Mouse (Mus musculus) embryo, embryonic 9.5 days (tissue): ENCODE measurements at regions not wholly inside any gene's neighbourhood (a gene's known extent, or its start where the extent isn't known, plus 50 kb on each side); places are given as distances from the start of the nearest gene placed in this dataset.

Experiments
- DNase-seq: peaks from one replicate; pipeline ENCODE4 v3.0.0-alpha.2; 2017; ENCODE audit errors: extremely low spot score

DNA sequence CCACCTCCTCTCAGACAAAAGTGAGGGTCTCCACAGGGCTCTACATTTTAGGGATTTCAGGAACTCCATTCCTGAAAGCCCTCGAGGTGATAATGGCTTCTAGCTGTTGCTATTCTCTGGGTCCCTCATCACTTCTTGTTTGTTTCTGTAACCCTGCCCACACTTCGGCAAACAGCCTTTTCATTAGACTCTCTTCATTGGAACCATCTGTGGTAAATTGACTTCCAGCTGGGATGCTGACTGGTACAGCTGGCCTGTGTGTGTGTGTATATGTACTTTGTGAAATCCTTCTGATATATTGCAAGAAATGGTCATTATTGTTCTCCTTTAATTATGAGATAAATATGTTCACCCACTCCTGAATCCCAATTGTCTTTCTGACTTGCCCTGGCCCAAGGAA is 50.3 kb downstream of the Gm10192 start:
- no peak for DNase-seq

DNA sequence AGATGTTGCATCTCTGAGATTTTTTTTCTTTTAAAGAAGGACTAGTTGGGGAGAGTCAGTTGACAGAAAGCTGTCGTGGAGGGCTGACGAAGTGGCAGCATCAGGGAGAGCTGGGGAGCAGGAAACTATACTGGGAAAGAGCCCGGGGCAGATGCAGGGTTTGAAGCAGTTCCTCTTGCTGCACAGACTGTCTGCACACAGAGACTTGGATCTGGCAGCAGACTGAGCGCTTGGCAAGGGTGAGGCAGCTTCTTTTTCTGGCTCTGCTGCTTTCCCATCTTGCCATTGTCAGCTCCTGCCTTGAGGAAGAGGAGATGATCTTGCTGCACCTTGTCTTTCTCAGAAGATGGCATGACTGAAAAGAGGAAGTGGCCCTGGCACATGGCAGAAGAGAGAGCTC is 55.2 kb downstream of the Gm10192 start:
- no peak for DNase-seq

DNA sequence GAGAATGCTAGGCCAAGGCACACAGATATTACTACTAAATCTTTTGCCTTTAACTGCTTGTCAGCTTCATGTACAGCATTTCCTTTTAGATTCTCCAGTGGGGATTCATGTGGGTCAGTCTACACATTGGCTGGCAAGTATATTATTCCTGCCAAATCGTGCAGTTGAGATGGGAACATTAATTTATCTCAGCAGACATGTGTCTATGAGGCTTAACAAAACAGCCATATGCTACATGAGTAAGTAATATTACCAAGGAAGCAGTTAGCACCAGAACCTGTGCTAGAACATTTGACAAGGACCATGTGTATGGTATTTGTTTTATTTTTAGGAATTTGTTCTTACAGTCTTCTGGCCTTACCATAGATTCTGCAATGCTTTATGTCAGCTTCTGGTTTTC is 59.1 kb downstream of the Gm10192 start:
- DNase-seq, result no peak

DNA sequence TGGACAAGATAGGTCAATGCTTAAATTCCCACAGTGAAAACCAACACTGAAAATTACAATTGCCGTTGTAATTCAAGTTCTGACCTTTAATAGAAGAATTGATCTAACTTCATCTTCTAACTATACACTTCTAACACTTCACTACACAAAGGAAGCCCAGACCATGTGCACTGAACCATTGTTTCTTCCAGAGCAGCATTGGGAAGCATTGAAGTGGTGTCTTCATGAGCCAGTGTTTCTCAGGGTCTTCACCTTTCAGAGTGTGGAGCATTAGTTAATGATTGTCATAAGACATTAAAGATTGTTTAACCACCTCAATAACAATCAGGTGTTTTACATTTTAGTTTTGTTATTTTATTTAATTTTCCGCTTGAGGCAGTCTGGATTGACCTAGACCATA is 61.0 kb downstream of the Gm10192 start:
- DNase-seq, result no peak

DNA sequence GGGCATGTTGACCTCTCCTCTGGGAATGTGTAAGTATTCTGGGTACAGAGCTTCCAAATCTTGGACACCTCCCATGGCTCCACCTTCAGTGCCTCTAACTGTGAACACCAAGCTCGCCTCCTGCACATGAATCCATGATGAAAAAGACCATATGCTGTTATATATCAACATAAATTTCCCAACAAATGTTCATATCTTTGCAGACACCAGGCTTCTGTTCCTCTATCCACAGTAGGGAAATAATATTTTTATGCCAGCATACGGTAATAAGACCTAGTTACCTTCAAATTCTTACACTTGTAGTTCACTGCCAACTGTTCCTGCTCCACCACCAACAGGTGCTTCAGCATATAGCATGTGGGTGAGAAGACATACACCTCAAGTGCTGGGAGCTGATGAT is 63.5 kb downstream of the Gm10192 start:
- no peak for DNase-seq

DNA sequence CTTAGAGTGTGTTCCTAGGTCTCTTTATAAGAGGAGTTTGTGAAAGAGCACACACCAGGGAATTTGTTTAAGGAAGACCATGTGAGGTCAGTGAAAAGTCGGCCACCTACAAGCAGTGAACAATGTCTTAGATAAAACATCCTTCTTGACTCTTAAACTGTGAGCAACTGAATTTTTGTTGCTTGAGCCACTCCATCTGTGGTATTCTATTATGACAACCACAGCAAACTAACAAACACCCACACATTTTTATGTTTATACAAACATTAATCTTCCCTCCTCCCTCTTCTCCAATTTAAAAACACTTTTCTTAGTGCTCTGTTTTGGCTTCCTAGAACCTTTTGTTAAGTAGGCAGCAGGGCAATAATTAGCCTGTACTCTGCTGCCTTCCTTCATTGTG is 66.0 kb downstream of the Gm10192 start:
- no peak for DNase-seq

DNA sequence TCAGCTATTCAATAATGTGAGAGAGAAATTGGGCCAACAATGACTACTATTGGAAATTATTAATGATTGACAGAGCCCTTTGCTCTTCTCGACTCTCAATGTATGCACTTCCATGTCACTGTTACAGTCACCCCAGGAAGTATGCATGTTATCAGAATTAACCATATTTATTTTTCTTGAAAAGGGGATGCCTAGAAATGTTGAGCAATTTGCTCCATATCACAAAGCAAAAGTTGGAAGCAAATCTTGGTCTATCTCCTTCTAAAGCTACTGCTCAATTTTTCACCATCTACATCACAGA is 80.3 kb downstream of the Gm10192 start:
- no peak for DNase-seq

DNA sequence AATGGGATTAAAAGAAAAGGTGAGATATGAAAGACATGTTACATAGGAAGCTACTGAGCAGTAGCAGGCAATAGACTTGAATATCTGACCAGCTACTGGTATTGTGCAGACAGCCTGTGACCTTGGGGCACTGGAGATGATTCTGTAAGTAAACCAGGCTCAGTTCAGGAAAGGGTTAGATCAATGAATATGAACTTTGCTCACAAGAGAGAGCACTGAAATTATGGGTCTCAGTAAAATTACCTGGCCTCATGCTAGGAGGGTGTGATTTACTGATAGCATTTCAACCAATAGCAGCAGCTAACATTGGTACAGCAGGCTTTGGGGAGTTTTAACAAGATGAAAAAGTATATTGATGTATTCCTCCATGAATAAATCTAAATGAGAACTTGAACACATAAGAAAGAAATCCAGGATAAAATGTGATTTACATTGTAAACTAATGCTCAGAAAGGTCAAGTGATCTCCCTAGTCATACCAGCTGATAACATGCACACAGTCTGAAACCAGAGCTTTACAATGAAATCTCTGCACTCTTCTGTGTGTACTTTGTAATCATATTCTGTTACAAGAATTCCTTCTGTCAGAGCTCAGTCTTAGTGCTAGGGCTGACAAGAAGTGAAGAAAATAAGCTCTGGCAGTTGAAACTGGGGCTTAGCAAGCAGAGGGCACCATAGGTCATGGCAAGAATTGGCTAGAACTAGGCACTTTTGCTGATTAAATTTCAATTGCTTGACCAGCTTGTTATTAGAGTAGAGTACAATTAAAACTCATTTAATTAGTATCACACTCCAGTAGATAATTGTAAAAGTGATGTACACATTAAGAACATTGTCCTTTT is 80.8 kb downstream of the Gm10192 start:
- no peak for DNase-seq

DNA sequence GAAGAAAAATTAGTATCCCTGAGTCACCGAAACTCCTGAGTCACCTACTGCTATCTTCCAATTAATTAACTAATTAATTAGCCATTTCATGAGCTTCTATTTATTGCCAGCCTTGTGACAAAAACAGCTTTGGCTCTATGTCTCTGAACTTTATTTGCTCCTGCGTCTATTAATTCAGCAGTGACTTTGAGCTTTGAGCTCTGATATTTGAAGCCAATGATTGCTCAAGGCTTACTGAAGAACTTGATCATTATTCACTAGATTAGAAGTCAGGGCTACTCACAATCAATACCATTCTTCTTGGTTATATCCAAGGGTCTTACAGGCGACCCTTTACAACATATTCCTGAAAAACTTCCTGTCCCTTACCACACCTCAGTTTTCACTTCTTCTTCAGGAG is 83.2 kb downstream of the Gm10192 start:
- no peak for DNase-seq

DNA sequence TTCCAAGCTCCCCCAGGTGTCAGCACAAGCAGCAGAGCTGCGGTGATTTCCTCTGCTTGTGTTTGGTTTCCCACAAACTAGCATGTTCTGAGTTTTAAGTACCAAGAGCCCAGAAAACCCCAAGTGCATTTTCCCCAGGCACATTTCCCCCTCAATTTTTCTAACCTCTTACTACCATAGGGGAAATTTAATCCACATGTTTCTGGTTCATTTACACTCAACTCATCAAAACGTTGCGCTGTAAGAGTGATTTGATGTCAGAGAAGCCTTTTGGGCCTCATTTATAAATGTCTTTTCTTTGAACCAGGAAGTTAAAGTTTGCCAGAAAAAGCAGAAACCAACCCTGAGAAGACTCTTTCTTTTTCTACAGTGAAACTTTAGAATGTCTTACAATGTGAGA is 89.4 kb downstream of the Gm10192 start:
- no peak for DNase-seq

DNA sequence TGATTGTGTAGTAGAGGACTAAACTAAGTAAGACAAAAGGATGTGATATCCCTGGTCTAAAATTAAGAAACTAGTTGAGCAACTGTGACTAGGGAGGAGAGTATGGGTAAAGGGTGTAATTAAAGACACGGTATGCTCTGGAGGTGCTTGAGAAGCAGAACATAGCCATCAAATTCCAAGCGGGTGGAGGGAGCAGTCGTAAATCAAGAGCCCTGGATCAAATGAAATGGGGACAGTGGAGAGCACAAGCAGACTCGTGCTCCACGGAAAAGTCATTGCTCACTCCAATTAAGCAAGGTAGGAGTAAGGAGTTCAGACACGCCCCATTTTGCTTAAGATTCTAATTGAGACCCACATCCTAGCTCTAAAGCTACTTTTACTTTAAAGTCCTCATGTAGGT is 132.2 kb downstream of the Gm10192 start:
- DNase-seq, result no peak

DNA sequence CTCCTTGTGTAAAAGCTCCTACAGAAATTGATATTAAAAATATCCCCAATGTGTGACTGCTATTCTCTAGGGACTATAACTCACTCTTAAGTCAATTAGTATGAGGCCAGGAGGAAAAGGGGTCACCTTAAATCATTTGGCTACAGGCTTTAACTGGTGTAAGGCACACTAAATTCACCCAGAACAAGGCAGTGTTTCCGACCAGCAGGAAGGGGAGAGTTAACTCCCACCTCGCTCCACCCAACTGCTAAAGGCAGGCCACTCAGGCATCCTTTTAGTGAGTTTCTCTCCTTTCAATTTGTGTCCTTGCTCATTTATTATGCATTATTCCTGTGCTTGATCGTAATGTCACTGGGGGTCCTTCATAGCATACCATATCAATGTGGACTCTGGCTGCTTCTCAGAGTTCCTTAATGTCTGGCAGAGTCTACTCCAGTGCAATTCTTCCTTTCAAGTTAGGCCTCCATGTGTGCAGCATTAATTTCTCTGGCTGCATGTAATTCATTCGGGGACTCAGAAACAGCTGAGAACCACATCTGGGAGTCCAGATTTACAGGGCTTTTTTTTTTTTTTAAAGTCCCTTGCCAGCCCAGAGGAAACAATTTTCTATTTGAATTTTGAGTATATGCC is 133.8 kb downstream of the Gm10192 start:
- DNase-seq, result no peak

DNA sequence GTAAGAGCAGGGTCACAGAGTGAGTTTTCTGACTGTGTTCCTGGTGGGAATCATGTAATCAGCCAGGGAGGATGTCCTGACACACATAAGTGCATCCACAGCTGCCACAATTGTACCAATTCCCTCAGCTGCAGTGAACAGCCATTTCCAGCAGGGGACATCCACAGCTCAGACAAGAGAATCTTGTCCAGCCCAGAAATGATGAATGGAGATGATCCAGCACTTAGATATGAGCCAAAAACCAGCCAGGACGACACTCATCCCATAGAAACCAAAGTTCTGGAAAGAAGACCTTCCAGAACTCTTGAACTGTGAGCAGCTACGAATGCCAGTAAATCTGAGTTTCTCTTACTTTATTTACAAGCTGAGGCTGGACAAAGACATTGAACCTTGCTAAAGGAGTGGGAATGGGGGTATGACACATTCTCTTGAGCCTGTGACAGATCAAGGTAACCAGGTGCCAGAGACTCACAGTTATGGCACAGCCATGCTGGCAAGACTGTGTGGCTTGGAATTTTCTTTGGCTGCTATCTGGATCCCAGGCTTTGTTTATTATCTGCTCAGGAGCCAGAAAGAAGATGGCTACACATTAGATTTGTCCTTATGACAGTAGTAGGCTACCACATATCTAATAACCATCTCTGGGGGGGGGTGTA is 145.1 kb downstream of the Gm10192 start:
- peak; percentile 43 for DNase-seq

DNA sequence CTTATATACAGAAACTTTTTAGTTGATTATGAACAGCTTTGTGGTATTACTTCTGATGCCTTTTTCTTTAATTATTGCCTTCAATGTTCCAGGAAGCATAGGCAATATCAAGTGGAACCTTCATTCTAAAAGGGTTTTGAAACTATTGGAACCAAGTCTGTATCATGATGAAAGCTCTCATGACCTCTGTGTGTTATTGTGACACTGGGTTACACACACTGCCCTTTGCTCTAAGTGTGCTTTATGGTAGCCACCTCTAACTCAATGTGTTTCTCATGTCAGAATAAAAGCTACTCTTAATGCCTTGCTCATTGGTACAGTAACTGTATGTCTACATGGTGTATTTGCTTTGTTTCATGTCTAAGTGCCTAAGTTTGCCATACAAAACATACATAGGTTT is 154.0 kb downstream of the Gm10192 start:
- no peak for DNase-seq

DNA sequence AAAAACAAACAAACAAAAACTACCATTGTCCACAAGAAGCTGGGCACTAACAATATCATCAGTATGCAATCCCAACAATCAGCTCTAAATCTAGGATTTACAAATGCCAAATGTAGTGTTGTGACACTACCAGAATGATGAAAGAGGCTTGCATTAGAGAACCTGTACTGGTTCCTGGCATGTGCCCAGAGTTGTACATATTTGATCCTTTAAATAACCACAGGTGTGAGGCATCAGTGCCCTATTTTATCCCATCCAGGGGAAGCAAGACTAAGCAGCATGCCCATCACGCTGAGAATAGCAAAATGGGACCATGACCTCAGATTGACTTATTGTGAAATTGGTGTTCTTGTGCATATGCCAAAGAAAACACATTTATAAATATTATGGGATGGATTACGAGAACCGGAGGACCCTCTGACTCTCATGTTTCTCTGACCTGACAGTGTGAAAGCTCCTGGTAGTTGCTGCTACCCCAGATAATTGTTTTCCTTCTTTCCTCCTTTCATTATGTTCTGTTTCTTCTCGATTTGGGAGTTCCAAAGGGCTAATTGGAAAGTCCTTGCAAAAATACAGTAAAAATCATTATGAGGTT is 157.4 kb downstream of the Gm10192 start:
- no peak for DNase-seq

DNA sequence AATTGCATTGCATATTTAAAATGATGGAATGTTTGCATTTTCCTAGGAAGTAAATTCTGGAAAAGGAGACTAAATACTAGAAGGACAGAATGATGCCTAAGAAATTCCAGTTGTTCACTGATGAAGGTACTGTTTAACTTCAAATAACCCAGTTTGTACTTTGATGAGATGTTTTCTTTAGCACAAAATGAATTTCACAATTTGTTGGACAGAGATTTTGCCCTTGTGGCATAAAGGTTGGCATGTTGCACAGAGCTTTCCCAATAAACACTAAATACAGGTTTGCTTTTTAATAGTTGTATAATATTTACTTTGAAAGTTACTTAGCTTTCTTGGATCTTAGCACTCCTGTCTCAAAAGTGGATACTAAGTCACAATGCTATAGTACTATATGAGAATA is 181.6 kb downstream of the Gm10192 start:
- DNase-seq, result no peak

DNA sequence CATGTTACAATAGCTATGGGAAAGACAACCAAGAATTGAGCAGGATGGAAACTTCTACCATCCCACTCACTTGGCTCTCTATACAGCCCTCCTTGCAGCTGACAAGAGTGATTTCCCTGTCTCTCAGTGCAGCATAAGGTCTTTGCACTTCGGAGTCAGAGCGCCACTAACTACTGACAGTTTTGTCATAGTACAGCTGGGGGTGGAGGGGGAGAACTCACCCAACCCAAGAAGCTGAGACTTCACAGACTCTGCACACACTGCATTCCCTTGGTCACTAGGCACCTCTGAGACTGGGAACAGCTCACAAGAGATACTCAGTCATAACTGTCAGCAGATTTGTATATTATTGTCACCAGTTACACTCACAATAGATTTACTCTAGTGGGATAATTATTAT is 195.3 kb upstream of the Gm12695 start:
- no peak for DNase-seq

DNA sequence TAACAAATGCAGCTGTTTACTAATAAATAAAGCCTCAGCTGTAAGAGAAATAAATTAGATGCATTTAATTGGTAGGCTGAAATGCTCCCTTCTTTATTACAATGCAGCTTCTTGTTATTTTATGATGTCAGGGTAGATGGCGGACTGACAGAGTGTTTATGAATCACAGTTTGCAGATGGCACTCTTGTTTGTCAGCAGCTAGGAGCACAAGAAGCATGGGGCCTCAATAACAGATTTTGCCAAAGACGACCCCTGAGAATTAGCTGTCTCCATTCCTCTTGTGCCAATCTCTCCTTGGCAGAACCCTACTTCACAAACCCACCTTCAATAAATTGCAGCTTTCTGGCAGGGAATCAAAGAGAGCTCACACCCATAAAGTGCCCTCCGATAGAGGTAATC is 194.9 kb upstream of the Gm12695 start:
- DNase-seq, result no peak

DNA sequence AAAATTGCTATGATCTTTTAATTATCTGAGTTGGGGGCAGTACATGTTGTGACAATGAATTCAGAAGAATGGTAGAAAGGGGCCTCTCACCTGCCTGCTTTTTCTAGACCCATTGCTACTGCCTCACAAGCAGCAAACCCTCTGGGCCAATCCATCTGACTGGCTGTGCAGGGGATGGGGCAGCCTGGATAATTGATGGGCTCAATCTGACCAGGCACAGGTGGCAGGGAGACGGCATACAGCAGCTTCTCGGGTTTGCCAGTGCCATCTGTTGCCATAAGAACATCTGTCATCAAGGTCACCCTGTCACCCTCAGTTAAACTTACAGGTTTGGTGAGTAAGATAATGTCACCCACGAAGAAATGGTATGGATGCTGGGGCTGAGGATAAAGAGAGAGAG is 189.9 kb upstream of the Gm12695 start:
- no peak for DNase-seq

DNA sequence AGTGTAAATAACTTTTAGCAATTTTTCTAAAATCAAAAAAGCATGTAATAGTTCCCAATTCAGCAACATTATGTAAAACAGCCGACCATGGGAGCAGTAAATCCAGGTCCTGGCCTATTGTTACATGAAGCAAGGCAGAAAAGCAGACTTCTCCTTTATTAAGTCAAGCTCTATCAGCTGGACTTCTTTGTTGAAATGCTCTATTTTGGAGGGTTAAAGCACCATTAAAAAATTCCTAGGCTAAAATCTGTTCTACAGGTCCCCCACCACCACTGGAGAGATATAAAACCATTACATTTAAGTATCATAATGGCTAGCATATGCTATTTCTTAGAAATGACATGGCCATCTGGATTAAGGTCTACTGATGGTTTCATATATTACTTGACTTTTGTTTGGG is 188.8 kb upstream of the Gm12695 start:
- DNase-seq, result no peak

DNA sequence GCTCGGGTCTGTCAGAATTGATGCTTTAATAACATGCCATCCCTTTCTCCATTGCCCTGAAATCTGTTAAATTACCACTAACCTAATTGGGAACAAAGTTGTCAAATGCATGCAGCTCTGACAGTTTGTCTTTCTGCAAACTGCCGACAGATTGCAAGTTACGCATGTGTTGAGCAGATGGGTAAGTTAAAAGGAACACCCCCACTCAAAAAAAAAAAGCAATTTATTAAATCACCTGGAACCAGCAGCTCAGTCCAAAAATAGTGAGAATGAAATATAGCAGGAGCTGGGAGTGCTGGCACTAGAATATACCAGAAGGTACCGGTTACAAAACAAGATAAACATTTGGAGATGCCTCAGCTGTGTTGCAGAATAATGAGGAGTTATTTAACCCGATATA is 184.2 kb upstream of the Gm12695 start:
- DNase-seq, result no peak

DNA sequence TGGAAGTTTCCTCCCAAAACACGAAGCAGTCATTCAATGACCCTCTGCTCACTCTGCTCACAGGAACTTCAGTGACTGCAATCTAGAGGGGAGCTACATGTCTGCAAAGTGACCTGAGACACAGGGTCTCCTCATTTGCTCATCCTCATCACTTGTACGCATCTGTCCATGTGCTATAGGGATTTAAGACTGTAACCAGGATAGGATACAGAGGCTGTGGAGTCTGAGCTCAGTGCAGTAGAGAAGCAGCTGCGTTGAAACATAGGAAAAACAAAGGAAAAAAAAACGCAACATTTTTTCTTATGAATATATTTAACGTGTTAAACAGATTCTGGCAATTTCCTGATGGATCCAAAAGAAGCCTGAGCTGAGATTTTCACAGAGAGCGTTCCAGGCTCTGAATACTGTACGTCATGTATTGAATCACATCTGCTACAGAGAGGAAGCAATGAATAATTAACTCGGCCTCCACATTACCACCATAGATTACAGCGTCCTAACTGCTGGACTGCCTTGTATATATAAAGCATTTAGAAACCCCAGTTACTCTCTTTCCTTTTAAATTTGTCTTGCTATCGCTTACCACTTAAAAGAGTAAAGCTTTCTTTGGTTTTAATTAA is 183.7 kb upstream of the Gm12695 start:
- DNase-seq, result no peak
